Mouse (Mus musculus): ENCODE measurements around the gene Tgfbr3. TPM values are rescaled to one million over a fixed set of nuclear protein-coding genes. Genes with fewer than 3 reads are reported as not detected.
A peak's percentile ranks its signal among the peaks of the same experiment; 100 is the strongest.

Gene Tgfbr3
- polyA plus RNA-seq, 2 experiments, result 20.7 to 29.0 TPM

GRCm38 (mm10) chr5:107295061-107295816 lies 5.8 kb upstream of the Tgfbr3 start:
- Histone ChIP-seq H3K9ac (ENCODE audit: low read depth, low read length, severe bottlenecking) (no peak overlapping the region), H3K4me3 (replicated peaks; ENCODE audit: low read length) (no peak overlapping the region), H3K4me1 (ENCODE audit: control insufficient read depth, insufficient read depth, low read length) (peaks cover 12% of the 10 kb centered on the region), H3K9me3 (ENCODE audit: control insufficient read depth, low read length) (no peaks in the 10 kb centered on the region), H3K4me2 (replicated peaks; ENCODE audit: low read depth, low read length, severe bottlenecking) (no peak overlapping the region), H3K36me3 (ENCODE audit: control insufficient read depth, insufficient read depth, low read length) (no peaks in the 10 kb centered on the region), H3K27ac (replicated peaks; ENCODE audit: low read depth, low read length) (no peak overlapping the region), H3K27me3 (ENCODE audit: control insufficient read depth, insufficient read depth, low read length) (no peaks in the 10 kb centered on the region)
- WGBS, result 67% methylated on average over 8 of the region's 8 CpGs
- ATAC-seq (ENCODE audit: low FRiP score, low read depth), result no peak
- no peak for TF ChIP-seq POLR2A (IDR thresholded peaks at IDR 0.05; ENCODE audit: borderline replicate concordance, extremely low read depth, insufficient read depth, insufficient read length)
- peak; percentile 49 for DNase-seq (ENCODE audit: low spot score)

DNA sequence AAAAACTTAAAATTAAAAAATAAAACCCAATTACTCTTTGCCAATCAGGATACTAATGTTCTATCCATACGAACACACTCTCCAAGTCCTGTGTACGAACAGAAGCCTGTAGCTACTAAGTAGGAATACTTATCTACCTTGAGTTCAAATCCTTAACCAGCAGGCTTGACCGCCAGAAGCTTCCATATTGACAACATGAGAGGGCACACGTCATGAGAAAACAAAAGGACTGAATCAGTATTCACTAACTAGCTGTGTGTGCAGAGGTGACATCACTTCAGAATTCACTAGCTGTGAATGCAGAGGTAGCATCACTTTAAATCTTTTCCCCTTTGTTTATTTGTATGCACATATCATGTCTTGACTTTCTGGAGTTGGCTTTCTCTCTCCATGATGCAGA lies 4.6 kb upstream of the Tgfbr3 start:
- Histone ChIP-seq H3K27ac (replicated peaks; ENCODE audit: low read depth, low read length) (no peak overlapping the region), H3K9ac (ENCODE audit: low read depth, low read length, severe bottlenecking) (no peak overlapping the region), H3K4me3 (replicated peaks; ENCODE audit: low read length) (no peak overlapping the region), H3K27me3 (ENCODE audit: control insufficient read depth, insufficient read depth, low read length) (no peaks in the 10 kb centered on the region), H3K9me3 (ENCODE audit: control insufficient read depth, low read length) (no peaks in the 10 kb centered on the region), H3K4me1 (ENCODE audit: control insufficient read depth, insufficient read depth, low read length) (peaks cover 17% of the 10 kb centered on the region), H3K4me2 (replicated peaks; ENCODE audit: low read depth, low read length, severe bottlenecking) (no peak overlapping the region), H3K36me3 (ENCODE audit: control insufficient read depth, insufficient read depth, low read length) (no peaks in the 10 kb centered on the region)
- ATAC-seq (ENCODE audit: low FRiP score, low read depth) (no peak), DNase-seq (ENCODE audit: low spot score) (no peak)
- 92% methylated on average over 4 of the region's 4 CpGs for WGBS
- no peak for TF ChIP-seq POLR2A (IDR thresholded peaks at IDR 0.05; ENCODE audit: borderline replicate concordance, extremely low read depth, insufficient read depth, insufficient read length)

GRCm38 (mm10) chr5:107289986-107290385 lies 557 bp upstream of the Tgfbr3 start:
- Histone ChIP-seq H3K27ac (replicated peaks; ENCODE audit: low read depth, low read length) (peak overlapping the region; percentile 48; the same call in 1 of the 2 replicates), H3K9ac (ENCODE audit: low read depth, low read length, severe bottlenecking) (no peak overlapping the region), H3K4me2 (replicated peaks; ENCODE audit: low read depth, low read length, severe bottlenecking) (peak overlapping the region; percentile 78), H3K4me1 (ENCODE audit: control insufficient read depth, insufficient read depth, low read length) (peaks cover 17% of the 10 kb centered on the region), H3K36me3 (ENCODE audit: control insufficient read depth, insufficient read depth, low read length) (no peaks in the 10 kb centered on the region), H3K9me3 (ENCODE audit: control insufficient read depth, low read length) (no peaks in the 10 kb centered on the region), H3K27me3 (ENCODE audit: control insufficient read depth, insufficient read depth, low read length) (no peaks in the 10 kb centered on the region; the same call in 1 of the 2 replicates), H3K4me3 (replicated peaks; ENCODE audit: low read length) (peak overlapping the region; percentile 97)
- no peak for DNase-seq (ENCODE audit: low spot score)
- no peak for ATAC-seq (ENCODE audit: low FRiP score, low read depth)
- no peak for TF ChIP-seq POLR2A (IDR thresholded peaks at IDR 0.05; ENCODE audit: borderline replicate concordance, extremely low read depth, insufficient read depth, insufficient read length)
- WGBS, result 23% methylated on average over 8 of the region's 8 CpGs

GRCm38 (mm10) chr5:107288427-107289233 lies 799 bp downstream of the Tgfbr3 start:
- H3K4me2 ChIP-seq (replicated peaks; ENCODE audit: low read depth, low read length, severe bottlenecking), result peak overlapping the region; percentile 78

DNA sequence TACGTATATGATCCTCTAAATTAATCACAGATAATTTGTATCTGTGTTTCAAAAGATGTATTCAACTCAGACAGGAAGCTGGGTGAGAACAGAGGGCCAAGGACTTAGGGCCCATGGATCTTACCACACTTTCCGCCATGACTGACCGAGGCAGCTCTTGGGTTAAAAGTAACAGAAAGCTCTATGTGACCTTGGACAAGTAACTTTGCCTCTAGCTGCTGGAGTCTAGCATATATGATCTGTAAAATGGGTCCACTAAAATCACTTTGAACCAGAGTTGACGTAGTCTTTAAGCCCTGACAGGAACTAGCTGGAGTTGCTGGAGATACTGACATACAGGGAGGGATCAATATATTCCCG lies 1.5 kb downstream of the Tgfbr3 start:
- DNase-seq (ENCODE audit: low spot score), result no peak
- no peak for TF ChIP-seq POLR2A (IDR thresholded peaks at IDR 0.05; ENCODE audit: borderline replicate concordance, extremely low read depth, insufficient read depth, insufficient read length)
- Histone ChIP-seq H3K9ac (ENCODE audit: low read depth, low read length, severe bottlenecking) (peak overlapping the region; percentile 86), H3K27me3 (ENCODE audit: control insufficient read depth, insufficient read depth, low read length) (no peaks in the 10 kb centered on the region; the same call in 1 of the 2 replicates), H3K4me2 (replicated peaks; ENCODE audit: low read depth, low read length, severe bottlenecking) (peak overlapping the region; percentile 78), H3K4me1 (ENCODE audit: control insufficient read depth, insufficient read depth, low read length) (peaks cover 24% of the 10 kb centered on the region), H3K36me3 (ENCODE audit: control insufficient read depth, insufficient read depth, low read length) (no peaks in the 10 kb centered on the region), H3K4me3 (replicated peaks; ENCODE audit: low read length) (peak overlapping the region; percentile 97), H3K9me3 (ENCODE audit: control insufficient read depth, low read length) (no peaks in the 10 kb centered on the region), H3K27ac (replicated peaks; ENCODE audit: low read depth, low read length) (0 out of 2 replicates have a peak overlapping the region, but pooled peaks have one; percentile 13)
- no peak for ATAC-seq (ENCODE audit: low FRiP score, low read depth)
- WGBS, result 45% methylated on average over 5 of the region's 5 CpGs

More at GRCm38 (mm10) chr5:107288427-107289233, 799 bp downstream of the Tgfbr3 start:
- peak overlapping the region; percentile 86 for H3K9ac ChIP-seq (ENCODE audit: low read depth, low read length, severe bottlenecking)
- H3K36me3 ChIP-seq (ENCODE audit: control insufficient read depth, insufficient read depth, low read length), result no peaks in the 10 kb centered on the region
- under 1% methylated on average over 62 of the region's 62 CpGs for WGBS
- no peaks in the 10 kb centered on the region for H3K9me3 ChIP-seq (ENCODE audit: control insufficient read depth, low read length)
- H3K4me1 ChIP-seq (ENCODE audit: control insufficient read depth, insufficient read depth, low read length), result peaks cover 17% of the 10 kb centered on the region
- H3K4me3 ChIP-seq (replicated peaks; ENCODE audit: low read length), result peak overlapping the region; percentile 97
- no peak for TF ChIP-seq POLR2A (IDR thresholded peaks at IDR 0.05; ENCODE audit: borderline replicate concordance, extremely low read depth, insufficient read depth, insufficient read length)
- ATAC-seq (ENCODE audit: low FRiP score, low read depth) (peak; percentile 6; the same call in 1 of the 2 replicates), DNase-seq (ENCODE audit: low spot score) (no peak)
- peak overlapping the region; percentile 86 for H3K27ac ChIP-seq (replicated peaks; ENCODE audit: low read depth, low read length)
- no peaks in the 10 kb centered on the region; the same call in 1 of the 2 replicates for H3K27me3 ChIP-seq (ENCODE audit: control insufficient read depth, insufficient read depth, low read length)
